In genomic region chr2:25568473-25569019, GRCm38 (mm10) we compare ENCODE assay signal across 27 mouse cellular contexts. TPM values are rescaled to one million over a fixed set of nuclear protein-coding genes. Genes with fewer than 3 reads are reported as not detected.
DNase-seq lines count a peak whose midpoint lies in the region; ATAC-seq and TF ChIP-seq lines count a peak whose summit lies in the region.
"Had no signal": no experiment of that assay in that cellular context is flagged by ENCODE, and none has a peak within 500 bp of the region (broad histone marks: within the 10 kb centered on the region; RNA-seq: fewer than 3 reads in every experiment).

No protein-coding gene starts in this region.

- H3K36me3 ChIP-seq in intestine, postnatal 0 days (ENCODE audit: control insufficient read depth, insufficient read depth): peaks cover 59% of the 10 kb centered on the region

- 0 out of 2 replicates have a peak overlapping the region, but pooled peaks have one; percentile 51 for H3K9ac ChIP-seq in intestine, postnatal 0 days (ENCODE audit: low read depth, low read length)
- H3K9ac ChIP-seq: heart, embryonic 13.5 days; hindbrain, embryonic 15.5 days; liver, embryonic 13.5 days; neural tube, embryonic 12.5 days had no signal

- no peaks in the 10 kb centered on the region for H3K9me3 ChIP-seq in intestine, postnatal 0 days (ENCODE audit: control insufficient read depth)
- H3K9me3 ChIP-seq: heart, embryonic 13.5 days; hindbrain, embryonic 15.5 days; liver, embryonic 13.5 days; neural tube, embryonic 12.5 days had no signal

- peak; percentile 23 for ATAC-seq in intestine, postnatal 0 days
- ATAC-seq: forebrain, embryonic 16.5 days had no signal

- DNase-seq in heart, adult 11 months: peak; percentile 87
- DNase-seq in heart, adult 9 months (ENCODE audit: low spot score in 2 of 2): no peak
- DNase-seq in thymus, postnatal 4 days: peak; percentile 7
- no peak for DNase-seq in thymus, postnatal 25 days
- DNase-seq in urinary bladder, adult 2 months (ENCODE audit: low spot score): no peak
- no peak for DNase-seq in embryo, embryonic 10 days (ENCODE audit: low spot score)
- DNase-seq: B cell, adult 2 months; gastrocnemius, adult 2 months; gastrocnemius, postnatal 36 days; heart, adult 2 months; heart, postnatal 10 days; kidney, adult 9 months; kidney, postnatal 4 days; left cerebral cortex, postnatal 4 days; liver, embryonic 13.5 days; lung, adult 2 months; lung, postnatal 14 days; right cerebral cortex, adult 18-20 months; right cerebral cortex, postnatal 4 days had no signal

- peak overlapping the region; percentile 64 for H3K4me2 ChIP-seq in intestine, postnatal 0 days (replicated peaks; ENCODE audit: low read depth)
- H3K4me2 ChIP-seq: heart, embryonic 13.5 days; hindbrain, embryonic 15.5 days; liver, embryonic 13.5 days; midbrain, embryonic 11.5 days; neural tube, embryonic 12.5 days had no signal

- 28% methylated on average over 6 of the region's 6 CpGs for WGBS in intestine, postnatal 0 days

- no peak for TF ChIP-seq CTCF in intestine, postnatal 0 days (IDR thresholded peaks at IDR 0.05; ENCODE audit: low read depth)

- peak overlapping the region; percentile 46 for H3K4me3 ChIP-seq in intestine, postnatal 0 days (ENCODE audit: low read depth, low read length)
- H3K4me3 ChIP-seq: erythroblast, embryonic 14.5 days; gastrocnemius, adult 2 months; heart, adult 2 months; heart, embryonic 13.5 days; hindbrain, embryonic 15.5 days; liver, embryonic 13.5 days; myocyte; neural tube, embryonic 12.5 days had no signal

- H3K27ac ChIP-seq in intestine, postnatal 0 days (ENCODE audit: low read depth, low read length): peak overlapping the region; percentile 91
- H3K27ac ChIP-seq: gastrocnemius, adult 2 months; heart, adult 2 months; heart, embryonic 13.5 days; hindbrain, embryonic 15.5 days; liver, embryonic 13.5 days; neural tube, embryonic 12.5 days had no signal

- no peaks in the 10 kb centered on the region for H3K27me3 ChIP-seq in intestine, postnatal 0 days (replicated peaks; ENCODE audit: control insufficient read depth, insufficient read depth, low read length)
- H3K27me3 ChIP-seq: heart, embryonic 13.5 days; hindbrain, embryonic 15.5 days; liver, embryonic 13.5 days; neural tube, embryonic 12.5 days had no signal

- 0 out of 2 replicates have a peak, but pooled peaks cover 3% of the 10 kb centered on the region for H3K4me1 ChIP-seq in intestine, postnatal 0 days (replicated peaks; ENCODE audit: control insufficient read depth, insufficient read depth, low read length)

RNA-seq across cellular contexts. Expression of gene Mamdc4, which starts 6.1 kb away (rescaled TPM):
- 588 and 718 TPM in 2 replicates for polyA plus RNA-seq in intestine, postnatal 0 days (2015; fragmentation: Nextera tagmentation; extraction: Ambion mirVana)
- polyA plus RNA-seq in urinary bladder, adult 2 months (2012; rRNA removed): 1.3 and 1.4 TPM in 2 replicates

RNA-seq across cellular contexts. Expression of gene Phpt1, which starts 6.5 kb away (rescaled TPM):
- 116 TPM in 2 replicates for polyA plus RNA-seq in intestine, postnatal 0 days (2015; fragmentation: Nextera tagmentation; extraction: Ambion mirVana)
- polyA plus RNA-seq in urinary bladder, adult 2 months (2012; rRNA removed): 64.2 and 75.6 TPM in 2 replicates

RNA-seq across cellular contexts. Expression of gene Edf1, which starts 10.9 kb away (rescaled TPM):
- 481 and 496 TPM in 2 replicates for polyA plus RNA-seq in intestine, postnatal 0 days (2015; fragmentation: Nextera tagmentation; extraction: Ambion mirVana)
- polyA plus RNA-seq in urinary bladder, adult 2 months (2012; rRNA removed): 222 and 224 TPM in 2 replicates

RNA-seq across cellular contexts. Expression of gene Ajm1, which starts 13.0 kb away (rescaled TPM):
- 0.68 and 0.78 TPM in 2 replicates for polyA plus RNA-seq in intestine, postnatal 0 days (2015; fragmentation: Nextera tagmentation; extraction: Ambion mirVana)
- 0.47 and 0.57 TPM in 2 replicates for polyA plus RNA-seq in urinary bladder, adult 2 months (2012; rRNA removed)
- polyA plus RNA-seq: erythroblast, embryonic 14.5 days; liver, embryonic 13.5 days had no signal

RNA-seq across cellular contexts. Expression of gene Traf2, which starts 21.8 kb away (rescaled TPM):
- 16.4 and 18.7 TPM in 2 replicates for polyA plus RNA-seq in intestine, postnatal 0 days (2015; fragmentation: Nextera tagmentation; extraction: Ambion mirVana)
- polyA plus RNA-seq in urinary bladder, adult 2 months (2012; rRNA removed): 15.5 and 15.7 TPM in 2 replicates

Comparison
In these comparisons a context has a peak if more than half of its experiments do, and no peak if none do; other contexts are left out.
1. DNase-seq: peak in heart, adult 11 months (single experiment) and thymus, postnatal 4 days (single experiment); none in heart, adult 9 months (0 of 2), thymus, postnatal 25 days (single experiment), urinary bladder, adult 2 months (single experiment) and embryo, embryonic 10 days (single experiment).
2. RNA of gene Mamdc4, which starts 6.1 kb away (polyA plus RNA-seq): 588 to 718 TPM in intestine, postnatal 0 days; 1.3 to 1.4 TPM in urinary bladder, adult 2 months; every median in the first group is over 100 times any median in the second.